Mouse (Mus musculus): ENCODE measurements around the gene Supt20. TPM values are rescaled to one million over a fixed set of nuclear protein-coding genes. Genes with fewer than 3 reads are reported as not detected.
A peak's percentile ranks its signal among the peaks of the same experiment; 100 is the strongest.
"Not testable (repeated sequence)": the region's sequence is repeated elsewhere in the genome, so short reads cannot be mapped to it uniquely, and the experiment has no call there.

Supt20 gene
- polyA plus RNA-seq, 1 experiment from 2014 or later: 126 TPM

DNA sequence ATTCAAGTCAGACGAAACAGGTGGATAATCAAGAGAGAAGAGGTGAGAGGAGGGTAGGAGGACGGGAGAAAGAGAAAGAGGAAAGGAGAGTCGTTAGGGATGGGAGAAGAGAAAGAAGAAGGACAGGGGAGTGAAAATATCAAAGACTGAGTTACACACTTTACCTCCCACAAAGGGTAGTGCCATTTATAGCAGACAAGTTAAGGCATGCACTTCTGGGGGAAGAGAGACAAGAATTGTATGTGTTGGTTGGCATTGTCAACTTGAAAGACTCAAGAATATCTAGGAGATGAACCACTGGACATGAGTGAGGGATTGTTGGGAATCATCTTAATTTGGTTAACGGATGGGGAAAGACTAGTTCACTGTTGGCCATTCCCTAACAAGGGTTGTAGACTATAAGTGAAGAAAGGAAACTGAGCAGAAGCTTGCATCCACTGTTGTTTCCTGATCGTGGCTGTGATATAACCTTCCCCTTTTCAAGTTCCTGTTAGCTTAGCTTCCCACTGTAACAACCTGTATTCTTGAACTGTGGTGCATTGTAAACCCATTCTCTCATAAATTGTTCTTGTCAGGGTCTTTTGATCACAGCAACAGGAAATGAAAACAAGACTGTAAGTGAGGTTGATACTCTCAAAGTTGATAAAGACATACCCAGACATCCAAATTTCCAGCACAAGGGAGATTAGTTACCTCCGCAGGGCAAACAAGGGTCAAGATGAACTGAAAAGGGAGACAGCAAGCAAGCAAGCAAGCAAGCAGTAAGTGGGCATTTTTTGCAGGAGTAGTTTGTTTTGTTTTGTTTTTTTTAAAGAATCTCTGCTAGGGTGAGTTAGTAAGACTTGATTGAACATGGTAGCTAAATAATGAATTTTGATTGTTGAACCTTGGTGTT, 11.1 kb upstream of the Supt20 start:
- Histone ChIP-seq H3K27ac (replicated peaks; ENCODE audit: low read depth, low read length) (no peak overlapping the region), H3K4me2 (ENCODE audit: low read depth, low read length) (no peak overlapping the region), H3K4me1 (ENCODE audit: control insufficient read depth, insufficient read depth, low read length) (no peaks in the 10 kb centered on the region), H3K9me3 (replicated peaks; ENCODE audit: control insufficient read depth, low read length) (no peaks in the 10 kb centered on the region), H3K27me3 (ENCODE audit: control insufficient read depth, insufficient read depth, low read length) (no peaks in the 10 kb centered on the region), H3K9ac (replicated peaks; ENCODE audit: low read length) (no peak overlapping the region), H3K4me3 (ENCODE audit: low read depth, low read length) (no peak overlapping the region), H3K36me3 (replicated peaks; ENCODE audit: control insufficient read depth, insufficient read depth, low read depth, low read length) (no peaks in the 10 kb centered on the region)
- ATAC-seq (replicated peaks; ENCODE audit: insufficient number of reproducible peaks, low FRiP score, low TSS enrichment, low read depth) (no peak), DNase-seq (ENCODE audit: low spot score) (no peak)
- 77% methylated on average over 6 of the region's 6 CpGs for WGBS

DNA sequence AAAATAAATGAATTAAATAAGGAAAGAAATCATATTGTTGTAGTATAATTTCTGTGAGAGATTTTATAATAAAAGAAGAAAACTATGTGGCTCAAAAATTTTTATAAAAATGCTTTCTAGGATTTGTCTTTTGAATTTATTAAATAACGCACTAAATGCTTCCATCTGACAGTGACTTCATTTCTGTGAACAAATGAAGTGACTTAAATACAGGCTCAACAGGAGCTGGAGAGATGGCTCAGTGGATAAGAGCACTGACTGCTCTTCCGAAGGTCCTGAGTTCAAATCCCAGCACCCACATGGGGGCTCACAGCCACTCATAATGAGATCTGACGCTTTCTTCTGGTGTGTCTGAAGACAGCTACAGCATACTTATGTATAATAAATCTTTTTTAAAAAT, 7.4 kb upstream of the Supt20 start:
- H3K36me3 ChIP-seq (replicated peaks; ENCODE audit: control insufficient read depth, insufficient read depth, low read depth, low read length): no peaks in the 10 kb centered on the region
- no peaks in the 10 kb centered on the region for H3K27me3 ChIP-seq (ENCODE audit: control insufficient read depth, insufficient read depth, low read length)
- no peak overlapping the region for H3K27ac ChIP-seq (replicated peaks; ENCODE audit: low read depth, low read length)
- H3K9me3 ChIP-seq (replicated peaks; ENCODE audit: control insufficient read depth, low read length): no peaks in the 10 kb centered on the region
- H3K4me2 ChIP-seq (ENCODE audit: low read depth, low read length): no peak overlapping the region
- ATAC-seq (replicated peaks; ENCODE audit: insufficient number of reproducible peaks, low FRiP score, low TSS enrichment, low read depth) (no peak), DNase-seq (ENCODE audit: low spot score) (no peak)
- no peaks in the 10 kb centered on the region for H3K4me1 ChIP-seq (ENCODE audit: control insufficient read depth, insufficient read depth, low read length)
- WGBS: 90% methylated on average over 3 of the region's 3 CpGs
- no peak overlapping the region for H3K4me3 ChIP-seq (ENCODE audit: low read depth, low read length)
- H3K9ac ChIP-seq (replicated peaks; ENCODE audit: low read length): no peak overlapping the region

DNA sequence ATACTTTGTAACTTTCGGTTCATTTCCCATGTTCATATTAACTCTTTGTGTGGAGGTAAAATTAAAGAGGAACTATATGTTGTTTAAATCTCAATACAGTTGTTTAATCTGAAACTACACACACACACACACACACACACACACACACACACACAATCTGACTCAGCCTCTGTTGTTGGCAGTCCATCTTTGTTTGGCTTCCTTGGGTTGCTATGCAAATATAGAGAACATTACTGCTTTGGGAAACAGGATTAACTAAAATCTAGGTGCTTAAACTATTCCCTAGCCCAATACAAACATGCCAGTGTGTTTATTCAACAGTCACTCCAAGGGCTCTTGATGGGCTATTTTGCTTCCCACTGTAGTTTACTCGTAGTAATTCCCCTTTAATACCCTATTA, 5.4 kb upstream of the Supt20 start:
- no peak overlapping the region for H3K4me2 ChIP-seq (ENCODE audit: low read depth, low read length)
- WGBS: 62% methylated on average over 2 of the region's 2 CpGs
- no peak for ATAC-seq (replicated peaks; ENCODE audit: insufficient number of reproducible peaks, low FRiP score, low TSS enrichment, low read depth)
- H3K4me3 ChIP-seq (ENCODE audit: low read depth, low read length): no peak overlapping the region
- no peaks in the 10 kb centered on the region for H3K9me3 ChIP-seq (replicated peaks; ENCODE audit: control insufficient read depth, low read length)
- H3K4me1 ChIP-seq (ENCODE audit: control insufficient read depth, insufficient read depth, low read length): no peaks in the 10 kb centered on the region
- DNase-seq (ENCODE audit: low spot score): no peak
- no peak overlapping the region for H3K27ac ChIP-seq (replicated peaks; ENCODE audit: low read depth, low read length)
- H3K27me3 ChIP-seq (ENCODE audit: control insufficient read depth, insufficient read depth, low read length): no peaks in the 10 kb centered on the region
- H3K36me3 ChIP-seq (replicated peaks; ENCODE audit: control insufficient read depth, insufficient read depth, low read depth, low read length): no peaks in the 10 kb centered on the region
- H3K9ac ChIP-seq (replicated peaks; ENCODE audit: low read length): no peak overlapping the region

DNA sequence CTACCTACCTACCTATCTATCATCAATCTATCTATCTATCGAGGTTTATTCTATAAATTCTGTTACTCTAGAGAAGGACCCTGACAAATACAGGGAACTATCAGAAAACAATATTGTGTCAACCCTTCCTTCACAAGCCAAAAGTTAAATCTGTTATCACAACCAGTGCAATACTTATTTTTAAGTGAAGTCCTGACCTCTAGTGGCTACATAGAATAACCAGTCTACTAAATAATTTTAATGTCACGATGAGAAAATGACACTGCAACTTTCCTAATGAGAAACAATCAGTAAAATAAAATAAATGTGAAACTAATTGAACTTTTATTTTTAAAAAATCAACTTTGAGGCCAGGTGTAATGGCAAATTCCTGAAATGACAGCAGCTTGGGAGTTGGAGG, 3.5 kb upstream of the Supt20 start:
- no peak overlapping the region for H3K9ac ChIP-seq (replicated peaks; ENCODE audit: low read length)

GRCm38 (mm10) chr3:54693056-54693415, 429 bp downstream of the Supt20 start:
- H3K4me1 ChIP-seq (ENCODE audit: control insufficient read depth, insufficient read depth, low read length): no peaks in the 10 kb centered on the region
- peak overlapping the region; percentile 71 for H3K4me3 ChIP-seq (ENCODE audit: low read depth, low read length)
- H3K36me3 ChIP-seq (replicated peaks; ENCODE audit: control insufficient read depth, insufficient read depth, low read depth, low read length): no peaks in the 10 kb centered on the region; the same call in 1 of the 2 replicates
- DNase-seq (ENCODE audit: low spot score) (no peak), ATAC-seq (replicated peaks; ENCODE audit: insufficient number of reproducible peaks, low FRiP score, low TSS enrichment, low read depth) (no peak)
- peak overlapping the region; percentile 62 for H3K27ac ChIP-seq (replicated peaks; ENCODE audit: low read depth, low read length)
- WGBS: 0% methylated on average over 8 of the region's 8 CpGs
- peak overlapping the region; percentile 74 for H3K9ac ChIP-seq (replicated peaks; ENCODE audit: low read length)
- H3K27me3 ChIP-seq (ENCODE audit: control insufficient read depth, insufficient read depth, low read length): no peaks in the 10 kb centered on the region
- peak overlapping the region; percentile 47 for H3K4me2 ChIP-seq (ENCODE audit: low read depth, low read length)
- no peaks in the 10 kb centered on the region for H3K9me3 ChIP-seq (replicated peaks; ENCODE audit: control insufficient read depth, low read length)

More for the DNA sequence above, 3.5 kb upstream of the Supt20 start:
- ATAC-seq (replicated peaks; ENCODE audit: insufficient number of reproducible peaks, low FRiP score, low TSS enrichment, low read depth) (no peak), DNase-seq (ENCODE audit: low spot score) (peak; percentile 46)
- no peak overlapping the region for H3K27ac ChIP-seq (replicated peaks; ENCODE audit: low read depth, low read length)
- H3K36me3 ChIP-seq (replicated peaks; ENCODE audit: control insufficient read depth, insufficient read depth, low read depth, low read length): no peaks in the 10 kb centered on the region
- no peak overlapping the region for H3K4me2 ChIP-seq (ENCODE audit: low read depth, low read length)
- H3K9me3 ChIP-seq (replicated peaks; ENCODE audit: control insufficient read depth, low read length): no peaks in the 10 kb centered on the region
- no peaks in the 10 kb centered on the region for H3K27me3 ChIP-seq (ENCODE audit: control insufficient read depth, insufficient read depth, low read length)
- no peaks in the 10 kb centered on the region for H3K4me1 ChIP-seq (ENCODE audit: control insufficient read depth, insufficient read depth, low read length)
- WGBS: 49% methylated on average over 2 of the region's 2 CpGs
- no peak overlapping the region for H3K4me3 ChIP-seq (ENCODE audit: low read depth, low read length)

DNA sequence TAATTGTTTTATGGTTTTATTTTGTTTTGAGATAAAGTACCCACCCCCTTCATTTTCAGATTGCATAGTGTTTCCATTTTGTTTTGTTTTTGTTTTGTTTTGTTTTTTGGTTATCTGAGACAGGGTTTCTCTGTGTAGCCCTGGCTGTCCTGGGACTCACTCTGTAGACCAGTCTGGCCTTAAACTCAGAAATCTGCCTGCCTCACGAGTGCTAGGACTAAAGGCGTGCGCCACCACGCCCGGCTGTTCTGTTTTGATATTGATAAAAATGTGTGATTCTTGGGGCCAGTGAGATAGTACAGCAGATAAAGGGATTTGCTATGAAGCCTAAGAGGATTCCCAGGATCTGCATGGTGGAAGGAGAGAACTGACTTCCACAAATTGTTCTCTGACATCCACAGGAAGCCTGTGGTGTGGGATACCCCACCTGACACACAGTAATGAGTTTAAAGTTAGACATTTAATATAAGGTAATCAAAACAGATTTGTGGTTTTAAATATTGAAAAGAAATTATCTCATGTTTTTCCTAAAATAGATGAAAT, 7.2 kb downstream of the Supt20 start:
- ATAC-seq (replicated peaks; ENCODE audit: insufficient number of reproducible peaks, low FRiP score, low TSS enrichment, low read depth) (no peak), DNase-seq (ENCODE audit: low spot score) (no peak)
- WGBS: 79% methylated on average over 5 of the region's 5 CpGs
- H3K36me3 ChIP-seq (replicated peaks; ENCODE audit: control insufficient read depth, insufficient read depth, low read depth, low read length): no peaks in the 10 kb centered on the region; the same call in 1 of the 2 replicates
- no peak overlapping the region for H3K4me2 ChIP-seq (ENCODE audit: low read depth, low read length)
- no peak overlapping the region for H3K4me3 ChIP-seq (ENCODE audit: low read depth, low read length)
- H3K4me1 ChIP-seq (ENCODE audit: control insufficient read depth, insufficient read depth, low read length): no peaks in the 10 kb centered on the region
- no peaks in the 10 kb centered on the region for H3K27me3 ChIP-seq (ENCODE audit: control insufficient read depth, insufficient read depth, low read length)
- H3K27ac ChIP-seq (replicated peaks; ENCODE audit: low read depth, low read length): no peak overlapping the region
- no peak overlapping the region for H3K9ac ChIP-seq (replicated peaks; ENCODE audit: low read length)
- no peaks in the 10 kb centered on the region for H3K9me3 ChIP-seq (replicated peaks; ENCODE audit: control insufficient read depth, low read length)

DNA sequence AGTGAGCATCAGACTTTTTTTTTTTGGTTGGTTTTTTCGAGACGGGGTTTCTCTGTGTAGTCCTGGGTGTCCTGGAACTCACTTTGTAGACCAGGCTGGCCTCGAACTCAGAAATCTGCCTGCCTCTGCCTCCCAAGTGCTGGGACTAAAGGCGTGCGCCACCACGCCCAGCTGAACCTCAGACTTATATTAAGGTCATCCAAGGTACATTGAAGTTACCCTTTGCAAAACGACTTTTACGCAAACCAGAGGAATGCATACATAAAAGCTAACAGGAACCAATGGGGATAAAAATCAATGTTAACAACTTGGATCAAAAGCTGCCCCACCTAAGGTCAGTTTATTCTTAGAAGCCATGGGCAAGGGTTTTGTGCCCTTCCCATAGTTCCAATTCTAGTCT, 11.5 kb downstream of the Supt20 start:
- not testable (repeated sequence) for H3K4me1 ChIP-seq (ENCODE audit: control insufficient read depth, insufficient read depth, low read length); H3K4me2 ChIP-seq (ENCODE audit: low read depth, low read length); H3K36me3 ChIP-seq (replicated peaks; ENCODE audit: control insufficient read depth, insufficient read depth, low read depth, low read length); DNase-seq (ENCODE audit: low spot score); H3K27me3 ChIP-seq (ENCODE audit: control insufficient read depth, insufficient read depth, low read length); H3K9ac ChIP-seq (replicated peaks; ENCODE audit: low read length); H3K9me3 ChIP-seq (replicated peaks; ENCODE audit: control insufficient read depth, low read length); ATAC-seq (replicated peaks; ENCODE audit: insufficient number of reproducible peaks, low FRiP score, low TSS enrichment, low read depth); H3K4me3 ChIP-seq (ENCODE audit: low read depth, low read length); H3K27ac ChIP-seq (replicated peaks; ENCODE audit: low read depth, low read length)
- 96% methylated on average over 8 of the region's 8 CpGs for WGBS

DNA sequence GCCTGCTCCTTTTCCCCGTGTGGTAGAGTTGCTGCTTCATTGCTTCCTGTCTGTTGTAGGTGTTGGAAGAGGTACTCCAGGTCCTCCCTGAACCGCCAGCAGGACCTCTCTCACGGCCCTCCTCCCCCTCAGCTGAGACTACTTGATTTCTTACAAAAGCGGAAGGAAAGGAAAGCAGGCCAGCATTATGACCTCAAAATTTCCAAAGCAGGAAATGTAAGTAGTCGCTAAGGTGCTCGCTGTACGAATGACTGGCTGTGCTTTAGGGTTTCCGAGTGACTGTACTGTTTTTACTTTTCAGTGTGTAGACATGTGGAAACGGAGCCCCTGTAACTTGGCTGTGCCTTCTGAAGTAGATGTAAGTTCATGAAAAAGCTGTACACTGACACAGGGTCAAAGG, 16.4 kb downstream of the Supt20 start:
- H3K9me3 ChIP-seq (replicated peaks; ENCODE audit: control insufficient read depth, low read length): no peaks in the 10 kb centered on the region
- H3K4me2 ChIP-seq (ENCODE audit: low read depth, low read length): no peak overlapping the region
- no peak overlapping the region for H3K27ac ChIP-seq (replicated peaks; ENCODE audit: low read depth, low read length)
- no peak overlapping the region for H3K4me3 ChIP-seq (ENCODE audit: low read depth, low read length)
- no peaks in the 10 kb centered on the region for H3K27me3 ChIP-seq (ENCODE audit: control insufficient read depth, insufficient read depth, low read length)
- H3K4me1 ChIP-seq (ENCODE audit: control insufficient read depth, insufficient read depth, low read length): no peaks in the 10 kb centered on the region
- no peak for DNase-seq (ENCODE audit: low spot score)
- H3K9ac ChIP-seq (replicated peaks; ENCODE audit: low read length): no peak overlapping the region
- peaks cover 12% of the 10 kb centered on the region for H3K36me3 ChIP-seq (replicated peaks; ENCODE audit: control insufficient read depth, insufficient read depth, low read depth, low read length)
- ATAC-seq (replicated peaks; ENCODE audit: insufficient number of reproducible peaks, low FRiP score, low TSS enrichment, low read depth): no peak
- 91% methylated on average over 9 of the region's 9 CpGs for WGBS
